Mouse (Mus musculus): ENCODE measurements around the gene Hey2. TPM values are rescaled to one million over a fixed set of nuclear protein-coding genes. Genes with fewer than 3 reads are reported as not detected.

Gene Hey2
- polyA plus RNA-seq (2016; fragmentation: Nextera tagmentation; extraction: Ambion mirVana): 2.2 TPM in 2 replicates

DNA sequence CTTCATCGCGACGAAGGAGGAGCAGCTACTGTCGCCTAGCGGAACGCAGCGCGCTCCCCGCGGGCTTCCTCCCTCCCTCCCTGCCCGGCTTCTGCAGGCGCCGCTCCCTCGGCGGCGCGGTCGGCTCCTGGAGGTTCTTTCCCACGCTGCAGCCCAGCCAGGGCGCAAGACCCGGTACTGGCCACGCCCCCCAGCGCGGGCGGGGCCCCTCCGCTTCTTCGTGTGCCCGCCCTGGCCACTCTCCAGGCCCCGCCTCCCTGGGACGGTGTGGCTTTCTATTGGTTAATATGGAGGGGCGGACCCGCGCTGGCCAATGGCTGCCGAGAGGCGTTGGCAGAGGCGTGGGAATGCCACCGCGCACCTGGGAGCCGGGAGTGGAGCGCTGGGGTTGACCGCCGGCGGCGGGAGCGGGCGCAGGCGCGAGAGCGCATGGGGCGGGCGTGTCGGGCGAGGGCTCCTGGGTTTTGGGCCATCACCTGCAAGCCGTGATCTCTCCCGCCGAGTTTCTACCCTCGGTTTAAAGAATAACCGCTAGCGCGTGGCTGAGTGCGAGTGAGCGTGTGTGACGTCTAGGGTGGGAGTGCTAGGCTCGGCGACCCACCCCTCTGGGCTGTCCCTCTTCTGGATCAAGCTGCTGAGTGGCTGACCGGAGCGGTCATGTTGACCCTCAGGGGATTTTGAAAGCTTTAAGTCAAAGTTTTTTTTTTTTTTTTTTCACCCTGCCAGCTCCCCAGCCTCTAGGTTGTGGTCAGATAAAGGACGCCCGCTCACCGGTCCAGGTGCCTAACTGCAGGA is at the start of gene Hey2:
Hey2 (minus strand) TSS at position 159 of the 795 bp plus-strand sequence.
- H3K4me3 ChIP-seq (replicated peaks): peak within 1 kb of the TSS; percentile 59
- WGBS: under 1% methylated on average over 69 of the region's 70 CpGs
- H3K4me1 ChIP-seq (replicated peaks): peaks cover 19% of the 10 kb centered on the region
- H3K36me3 ChIP-seq: no peaks in the 10 kb centered on the region
- H3K27me3 ChIP-seq: peaks cover 52% of the 10 kb centered on the region
- H3K9me3 ChIP-seq: no peaks in the 10 kb centered on the region
- H3K27ac ChIP-seq: no peak within 1 kb of the TSS
- peak within 1 kb of the TSS; percentile 48; the same call in 1 of the 2 replicates for H3K9ac ChIP-seq (replicated peaks)
- H3K4me2 ChIP-seq: peak within 1 kb of the TSS; percentile 90
- peak; percentile 100 for ATAC-seq (ENCODE audit: insufficient number of reproducible peaks, insufficient read depth, low FRiP score, low TSS enrichment, low read depth)

DNA sequence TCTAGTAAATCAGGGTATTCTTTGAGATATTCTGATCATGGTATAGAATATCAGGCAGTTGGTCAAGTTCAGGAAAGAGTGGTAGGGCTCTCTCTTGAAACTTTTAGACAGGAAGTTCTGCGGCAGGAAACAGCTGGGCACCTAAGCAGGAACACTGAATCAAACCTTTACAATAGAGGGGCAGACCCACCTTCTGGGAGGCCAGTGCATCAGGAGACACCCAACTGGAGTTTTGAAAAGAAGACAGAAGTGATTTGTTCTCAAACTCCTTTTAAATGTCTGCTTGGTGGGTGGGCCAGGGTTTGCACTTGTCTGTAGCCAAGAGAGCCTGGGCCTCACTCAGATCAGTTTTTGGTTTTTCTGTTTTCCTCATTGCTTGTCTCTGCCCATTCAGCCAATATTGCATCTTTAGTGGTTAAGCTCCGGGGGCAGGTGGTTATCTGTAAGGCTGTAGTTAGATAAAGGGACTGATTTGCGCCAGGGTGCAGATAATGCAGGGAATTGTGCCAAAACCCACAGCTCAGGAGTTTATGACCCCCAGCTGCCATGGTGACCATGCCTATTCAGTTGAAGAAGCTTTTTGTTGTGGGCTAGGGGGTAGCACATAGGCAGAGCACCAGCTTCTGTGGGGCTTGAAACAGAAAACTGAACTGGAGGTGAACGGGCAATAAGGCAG is 40.6 kb upstream of the Hey2 start:
- H3K9me3 ChIP-seq: no peaks in the 10 kb centered on the region
- peaks cover 4% of the 10 kb centered on the region; the same call in 1 of the 2 replicates for H3K4me1 ChIP-seq (replicated peaks)
- H3K27me3 ChIP-seq: no peaks in the 10 kb centered on the region
- WGBS: 76% methylated on average over 4 of the region's 4 CpGs
- H3K4me3 ChIP-seq (replicated peaks): no peak overlapping the region
- H3K36me3 ChIP-seq: no peaks in the 10 kb centered on the region
- H3K9ac ChIP-seq (replicated peaks): no peak overlapping the region
- no peak for ATAC-seq (ENCODE audit: insufficient number of reproducible peaks, insufficient read depth, low FRiP score, low TSS enrichment, low read depth)
- no peak overlapping the region for H3K4me2 ChIP-seq
- no peak overlapping the region for H3K27ac ChIP-seq

DNA sequence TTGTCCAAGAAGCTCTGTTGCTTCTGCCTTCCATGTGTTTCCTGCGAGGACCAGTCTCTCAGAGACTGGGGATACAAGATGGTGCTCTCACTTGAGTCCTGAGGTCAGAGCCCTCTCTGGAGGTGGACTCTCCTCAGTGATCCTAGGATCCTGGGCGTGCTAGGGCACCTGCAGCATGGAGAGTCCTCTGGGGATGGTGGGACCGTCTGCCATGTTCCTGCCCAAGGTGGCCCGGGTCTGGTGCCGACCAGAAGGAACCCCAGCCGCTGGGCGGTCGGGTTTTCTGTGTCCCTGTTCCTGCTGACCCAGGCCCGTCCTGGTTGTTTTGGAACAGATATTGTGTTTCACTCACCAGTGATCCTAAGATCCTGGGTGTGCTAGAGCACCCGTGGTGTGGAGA is 38.5 kb upstream of the Hey2 start:
- no peak for ATAC-seq (ENCODE audit: insufficient number of reproducible peaks, insufficient read depth, low FRiP score, low TSS enrichment, low read depth)
- no peaks in the 10 kb centered on the region for H3K9me3 ChIP-seq
- no peak overlapping the region for H3K27ac ChIP-seq
- H3K27me3 ChIP-seq: no peaks in the 10 kb centered on the region
- peaks cover 4% of the 10 kb centered on the region; the same call in 1 of the 2 replicates for H3K4me1 ChIP-seq (replicated peaks)
- no peaks in the 10 kb centered on the region for H3K36me3 ChIP-seq
- no peak overlapping the region for H3K4me2 ChIP-seq
- WGBS: 90% methylated on average over 10 of the region's 10 CpGs
- H3K4me3 ChIP-seq (replicated peaks): no peak overlapping the region
- no peak overlapping the region for H3K9ac ChIP-seq (replicated peaks)

DNA sequence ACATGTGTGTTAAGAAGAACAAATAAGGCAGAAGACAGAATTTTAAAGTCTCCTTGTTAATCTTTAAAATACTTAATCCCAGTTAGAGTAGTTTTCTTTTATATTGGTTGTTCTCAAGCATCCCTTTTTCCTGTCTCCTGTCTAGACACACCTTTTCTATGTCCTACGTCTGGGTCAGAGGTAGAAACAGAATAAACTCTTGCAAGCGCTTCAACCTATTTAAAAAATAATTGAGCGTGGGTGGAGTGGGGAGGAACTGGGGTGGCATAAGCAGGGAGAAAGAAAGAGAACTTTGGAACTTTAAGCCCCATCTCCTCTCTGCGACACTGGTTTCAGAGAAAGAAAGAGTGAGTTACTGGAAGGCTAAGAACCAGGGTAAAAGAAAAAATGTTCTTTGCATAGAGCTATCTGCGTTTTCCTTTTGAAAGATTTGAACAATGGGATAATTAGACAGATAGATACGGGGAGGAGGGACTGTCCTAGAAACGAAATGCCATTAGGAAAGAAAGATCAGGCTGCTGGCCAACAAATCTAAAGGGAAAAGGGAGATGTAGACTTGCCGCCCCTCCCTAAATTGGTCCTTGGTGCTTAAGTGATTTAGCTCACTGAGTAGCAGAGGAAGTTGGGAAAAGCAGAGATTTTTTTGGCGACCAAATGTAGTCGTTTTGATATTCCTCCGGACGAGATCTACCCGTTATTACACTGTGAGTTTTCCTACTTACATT is 2.7 kb upstream of the Hey2 start:
- H3K4me2 ChIP-seq: peak overlapping the region; percentile 90
- H3K27me3 ChIP-seq: peaks cover 52% of the 10 kb centered on the region
- WGBS: 13% methylated on average over 13 of the region's 13 CpGs

DNA sequence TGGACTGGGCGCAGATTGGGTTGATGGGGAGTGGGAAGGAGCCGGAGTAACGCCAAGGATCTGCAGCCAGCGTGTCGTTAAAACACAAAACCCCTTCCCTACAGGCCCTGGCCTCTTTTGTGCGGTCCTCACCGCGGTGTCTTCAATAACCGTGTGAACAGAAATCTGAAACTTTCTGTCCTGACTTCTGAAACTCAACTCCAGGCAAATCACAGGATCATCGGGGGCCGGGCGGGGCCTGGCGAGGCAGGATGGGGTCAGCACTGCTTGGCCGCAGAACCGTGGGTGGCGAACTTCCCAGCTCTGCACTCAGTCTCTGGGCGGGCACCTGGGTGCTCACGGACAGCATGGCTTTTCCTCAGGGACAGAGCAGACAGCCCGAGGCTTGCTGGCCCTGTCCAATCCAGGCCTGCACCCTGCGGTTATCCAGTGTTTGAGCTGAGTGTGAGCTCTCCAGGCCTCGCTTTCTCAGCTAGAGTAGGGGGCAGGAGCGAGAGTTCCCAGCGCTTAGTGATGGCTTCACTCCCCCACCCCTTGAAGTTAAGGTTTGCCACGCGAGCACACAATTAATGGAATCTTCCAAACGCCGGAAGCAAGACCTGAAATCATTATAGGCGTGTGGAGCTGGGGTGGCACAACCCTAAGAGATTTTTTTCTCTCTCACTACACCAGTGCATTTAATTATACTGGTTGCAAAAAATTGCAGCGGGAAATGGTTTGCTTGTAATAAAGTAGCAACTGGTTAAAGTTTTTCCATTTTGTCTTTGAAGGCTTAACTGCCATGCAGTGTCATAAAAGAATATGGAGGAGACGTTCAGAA is 1.8 kb upstream of the Hey2 start:
- H3K4me3 ChIP-seq (replicated peaks): peak overlapping the region; percentile 59

More for the DNA sequence above, 2.7 kb upstream of the Hey2 start:
- H3K9ac ChIP-seq (replicated peaks): no peak overlapping the region
- H3K4me3 ChIP-seq (replicated peaks): no peak overlapping the region
- no peak overlapping the region for H3K27ac ChIP-seq
- peaks cover 19% of the 10 kb centered on the region for H3K4me1 ChIP-seq (replicated peaks)
- H3K36me3 ChIP-seq: no peaks in the 10 kb centered on the region
- H3K9me3 ChIP-seq: no peaks in the 10 kb centered on the region
- no peak for ATAC-seq (ENCODE audit: insufficient number of reproducible peaks, insufficient read depth, low FRiP score, low TSS enrichment, low read depth)

DNA sequence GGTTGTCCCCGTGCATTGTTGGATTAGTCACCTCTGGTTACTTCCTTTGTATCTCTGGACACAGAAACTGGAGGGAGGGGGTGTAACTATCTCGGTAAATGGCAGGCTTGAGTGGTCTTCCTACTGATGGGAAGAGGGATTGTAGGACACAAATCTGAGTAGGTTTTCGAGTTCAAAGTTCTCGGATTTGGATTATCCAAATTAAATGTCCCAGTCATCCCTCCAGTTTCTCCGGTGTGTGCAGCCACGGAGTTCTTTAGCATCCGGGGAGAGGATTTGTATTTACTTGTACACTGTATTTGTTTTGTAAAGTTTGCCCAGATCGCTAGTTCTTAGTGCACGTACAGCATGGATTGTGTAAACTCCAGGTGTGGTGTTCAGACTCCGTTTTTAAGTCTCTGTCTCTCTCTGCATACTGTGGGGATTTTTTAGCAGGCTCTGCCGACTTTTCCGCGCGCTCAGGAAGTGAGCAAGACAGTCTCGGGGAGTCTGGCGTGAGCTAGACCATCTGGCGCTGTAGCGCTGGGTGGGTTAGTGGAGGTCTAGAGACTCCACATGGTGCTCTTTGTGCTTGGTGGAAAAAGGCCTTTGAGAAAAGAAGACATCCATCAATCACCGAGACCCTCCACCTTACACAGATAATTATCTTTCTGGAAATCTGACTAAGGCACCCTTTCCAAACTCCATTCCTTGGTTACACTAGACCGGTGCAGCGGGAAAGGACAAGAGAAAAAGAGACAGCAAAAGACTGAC is 1.0 kb upstream of the Hey2 start:
- Histone ChIP-seq H3K27me3 (peaks cover 52% of the 10 kb centered on the region), H3K4me2 (peak overlapping the region; percentile 90), H3K9me3 (no peaks in the 10 kb centered on the region), H3K9ac (replicated peaks) (0 out of 2 replicates have a peak overlapping the region, but pooled peaks have one; percentile 13), H3K27ac (no peak overlapping the region), H3K36me3 (no peaks in the 10 kb centered on the region), H3K4me1 (replicated peaks) (peaks cover 19% of the 10 kb centered on the region), H3K4me3 (replicated peaks) (peak overlapping the region; percentile 59)
- WGBS: under 1% methylated on average over 21 of the region's 21 CpGs
- ATAC-seq (ENCODE audit: insufficient number of reproducible peaks, insufficient read depth, low FRiP score, low TSS enrichment, low read depth): no peak

More for the DNA sequence above, 1.8 kb upstream of the Hey2 start:
- 0 out of 2 replicates have a peak overlapping the region, but pooled peaks have one; percentile 13 for H3K9ac ChIP-seq (replicated peaks)
- H3K27me3 ChIP-seq: peaks cover 52% of the 10 kb centered on the region
- H3K36me3 ChIP-seq: no peaks in the 10 kb centered on the region
- H3K9me3 ChIP-seq: no peaks in the 10 kb centered on the region
- H3K4me1 ChIP-seq (replicated peaks): peaks cover 19% of the 10 kb centered on the region
- H3K4me2 ChIP-seq: peak overlapping the region; percentile 90
- WGBS: 1% methylated on average over 30 of the region's 30 CpGs
- H3K27ac ChIP-seq: no peak overlapping the region
- 0 out of 2 replicates have a peak, but pooled peaks have one; percentile 7 for ATAC-seq (ENCODE audit: insufficient number of reproducible peaks, insufficient read depth, low FRiP score, low TSS enrichment, low read depth)

DNA sequence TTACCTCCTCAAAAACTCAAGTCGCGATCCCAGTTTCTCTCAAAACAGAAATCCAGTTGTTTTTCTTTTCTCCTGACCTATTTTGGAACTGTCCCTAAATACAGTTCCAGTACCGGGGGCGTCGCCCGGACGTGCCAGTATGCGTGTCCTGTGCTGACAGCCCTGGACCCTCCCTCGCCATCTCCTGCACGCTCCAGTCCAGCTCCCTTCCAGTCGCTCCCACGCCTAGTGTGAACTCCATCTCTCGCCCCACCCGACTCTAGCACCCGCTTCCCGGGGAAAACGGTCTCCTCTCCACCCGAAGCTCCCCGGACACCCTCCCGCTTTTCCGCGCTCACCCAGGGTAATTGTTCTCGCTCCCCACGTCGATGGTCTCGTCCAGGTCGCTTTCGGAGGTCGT is 373 bp downstream of the Hey2 start:
- H3K27me3 ChIP-seq: peaks cover 52% of the 10 kb centered on the region
- peak; percentile 26; the same call in 1 of the 2 replicates for ATAC-seq (ENCODE audit: insufficient number of reproducible peaks, insufficient read depth, low FRiP score, low TSS enrichment, low read depth)
- H3K9me3 ChIP-seq: no peaks in the 10 kb centered on the region
- no peaks in the 10 kb centered on the region for H3K36me3 ChIP-seq
- WGBS: under 1% methylated on average over 29 of the region's 29 CpGs
- H3K4me1 ChIP-seq (replicated peaks): peaks cover 19% of the 10 kb centered on the region
- H3K4me2 ChIP-seq: peak overlapping the region; percentile 90
- H3K4me3 ChIP-seq (replicated peaks): peak overlapping the region; percentile 59
- H3K9ac ChIP-seq (replicated peaks): peak overlapping the region; percentile 48; the same call in 1 of the 2 replicates
- H3K27ac ChIP-seq: no peak overlapping the region

DNA sequence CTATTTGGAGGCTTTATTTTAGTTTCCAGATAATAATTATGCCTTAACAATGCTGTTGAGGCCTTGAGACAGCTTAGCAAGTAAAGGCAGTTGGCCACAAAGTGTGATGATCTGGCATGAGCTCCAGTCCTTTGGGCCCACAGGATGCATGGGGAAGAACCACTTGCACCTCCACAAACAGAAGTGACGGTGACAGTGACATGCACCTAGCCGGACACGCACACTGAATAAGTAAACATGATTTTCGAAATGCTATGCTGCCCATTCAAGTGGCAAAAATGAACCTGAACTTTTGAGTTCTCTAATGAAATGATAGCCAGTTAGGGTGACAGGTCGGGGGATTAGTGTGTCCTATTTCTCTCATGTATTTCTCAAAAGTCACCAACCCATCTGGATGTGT is 1.8 kb downstream of the Hey2 start:
- Histone ChIP-seq H3K9me3 (no peaks in the 10 kb centered on the region), H3K36me3 (no peaks in the 10 kb centered on the region), H3K27me3 (peaks cover 41% of the 10 kb centered on the region), H3K4me1 (replicated peaks) (peaks cover 15% of the 10 kb centered on the region), H3K27ac (no peak overlapping the region), H3K4me3 (replicated peaks) (no peak overlapping the region), H3K4me2 (no peak overlapping the region), H3K9ac (replicated peaks) (no peak overlapping the region)
- WGBS: 84% methylated on average over 5 of the region's 5 CpGs
- ATAC-seq (ENCODE audit: insufficient number of reproducible peaks, insufficient read depth, low FRiP score, low TSS enrichment, low read depth): no peak

DNA sequence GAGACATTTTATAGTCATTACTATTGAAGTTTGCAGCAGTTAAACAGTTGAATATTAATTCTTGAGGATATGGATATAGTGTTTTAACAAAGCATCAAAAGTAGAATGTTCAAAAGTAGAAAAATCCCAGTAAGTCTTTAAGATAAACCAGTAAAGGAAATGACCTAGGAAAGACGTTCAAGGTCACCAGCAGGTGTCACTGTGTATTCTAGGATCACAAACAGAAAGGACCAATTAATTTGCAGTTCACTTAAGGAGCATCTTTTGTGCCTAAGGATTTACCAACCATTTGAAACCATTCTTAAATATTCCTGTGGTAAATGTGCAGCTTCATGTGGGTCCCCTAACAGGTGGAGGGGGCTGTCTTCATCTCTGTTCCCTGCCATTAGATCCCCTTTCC is 4.4 kb downstream of the Hey2 start:
- Histone ChIP-seq H3K9ac (replicated peaks) (no peak overlapping the region), H3K4me2 (no peak overlapping the region), H3K4me3 (replicated peaks) (no peak overlapping the region), H3K4me1 (replicated peaks) (no peaks in the 10 kb centered on the region; the same call in 1 of the 2 replicates), H3K9me3 (no peaks in the 10 kb centered on the region), H3K27ac (no peak overlapping the region), H3K27me3 (peaks cover 21% of the 10 kb centered on the region), H3K36me3 (no peaks in the 10 kb centered on the region)
- WGBS: 2% methylated on average over 1 of the region's 1 CpGs
- no peak for ATAC-seq (ENCODE audit: insufficient number of reproducible peaks, insufficient read depth, low FRiP score, low TSS enrichment, low read depth)

DNA sequence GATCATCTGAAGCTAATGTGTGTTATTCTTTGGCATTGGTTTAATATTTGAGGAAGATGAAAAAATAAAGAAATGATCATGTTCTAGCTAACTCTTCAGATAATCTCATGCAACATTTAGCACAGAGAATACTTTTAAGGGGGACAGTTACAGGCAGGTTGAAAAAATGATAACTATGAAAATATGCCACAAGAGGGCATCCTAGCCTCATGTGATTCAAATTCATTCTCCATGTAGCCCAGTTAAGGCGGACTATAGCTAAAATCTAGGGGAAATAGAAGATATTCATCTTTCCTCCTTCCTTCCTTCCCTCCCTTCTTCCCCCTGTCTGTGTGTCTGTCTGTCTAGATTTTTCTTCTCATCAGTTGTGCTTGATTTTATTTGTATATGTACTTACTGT is 17.6 kb downstream of the Hey2 start:
- 0 out of 2 replicates have a peak, but pooled peaks cover 5% of the 10 kb centered on the region for H3K27me3 ChIP-seq
- H3K27ac ChIP-seq: no peak overlapping the region
- H3K4me1 ChIP-seq (replicated peaks): no peaks in the 10 kb centered on the region
- no peak overlapping the region for H3K4me2 ChIP-seq
- 7% methylated on average over 1 of the region's 1 CpGs for WGBS
- ATAC-seq (ENCODE audit: insufficient number of reproducible peaks, insufficient read depth, low FRiP score, low TSS enrichment, low read depth): no peak
- H3K9ac ChIP-seq (replicated peaks): no peak overlapping the region
- no peaks in the 10 kb centered on the region for H3K36me3 ChIP-seq
- H3K9me3 ChIP-seq: no peaks in the 10 kb centered on the region
- H3K4me3 ChIP-seq (replicated peaks): no peak overlapping the region

Measured in limb, embryonic 12.5 days (tissue).